Mouse (Mus musculus) cerebellum, adult 2 months (tissue): ENCODE data around the gene Bri3bp.

ENCODE experiments used
- CTCF ChIP-seq: fragments of 200-500 bp; IDR thresholded peaks from 2 replicates; pipeline ENCODE4 v1.5.1; 2011; ENCODE audit warnings: low read depth, mild to moderate bottlenecking, control low read depth, low read length, moderate library complexity, borderline replicate concordance; ENCODE audit not compliant: insufficient read depth
- POLR2A ChIP-seq: fragments of 200-500 bp; IDR thresholded peaks from 2 replicates; pipeline ENCODE4 v1.6.1; 2011; ENCODE audit warnings: low read length, control low read depth, borderline replicate concordance; ENCODE audit not compliant: insufficient read depth

DNA sequence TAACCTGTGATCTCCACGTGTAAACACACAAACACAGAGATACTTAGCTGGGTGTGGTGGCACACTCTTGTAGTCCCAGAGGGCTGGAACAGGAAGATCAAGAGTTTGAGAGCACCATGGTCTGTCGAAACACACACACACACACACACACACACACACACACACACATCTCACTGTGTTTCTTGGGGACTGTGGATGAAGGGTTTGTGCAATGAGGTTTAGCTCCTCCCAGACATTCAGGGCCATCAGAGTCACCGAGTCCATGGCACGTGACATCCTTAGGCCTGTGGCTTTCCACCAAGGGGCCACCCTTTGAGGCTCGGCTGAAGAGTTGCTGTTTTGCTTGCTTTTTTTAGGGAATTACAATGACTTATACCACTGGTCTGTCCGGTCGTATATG lies 41.1 kb downstream of the Bri3bp start:
- TF ChIP-seq CTCF (no peak), POLR2A (no peak)
